Mouse (Mus musculus) bone marrow, adult 2 months (tissue): ENCODE data around the gene Dpp10.

Experiments used
- CTCF ChIP-seq: fragments of 200-500 bp; IDR thresholded peaks from 2 replicates; pipeline ENCODE4 v1.5.1; 2011; ENCODE audit warnings: low read length, control low read depth; ENCODE audit not compliant: control insufficient read depth, insufficient read depth
- POLR2A ChIP-seq: fragments of 200-500 bp; IDR thresholded peaks from 2 replicates; pipeline ENCODE4 v1.6.1; 2011; ENCODE audit warnings: low read depth, mild to moderate bottlenecking, control low read depth, low read length, borderline replicate concordance; ENCODE audit not compliant: control insufficient read depth

- TF ChIP-seq POLR2A: no peak
- no peak for TF ChIP-seq CTCF
These were observed 279.8 kb downstream of the Dpp10 start for GRCm38 (mm10) chr1:123765511-123765910.
